Mouse (Mus musculus) bone marrow, adult 2 months (tissue): ENCODE results near the gene Tmem186. TPM values are rescaled to one million over a fixed set of nuclear protein-coding genes. Genes with fewer than 3 reads are reported as not detected.
A peak's percentile ranks its signal among the peaks of the same experiment; 100 is the strongest.

Source experiments
- H3K27ac ChIP-seq: fragments of 200-500 bp; 2 replicates; pipeline ENCODE4 v1.5.1; 2012; ENCODE audit warnings: low read depth, mild to moderate bottlenecking, control low read depth, inconsistent platforms, low read length; ENCODE audit not compliant: control insufficient read depth, poor library complexity, insufficient read depth
- H3K4me1 ChIP-seq: fragments of 200-500 bp; 2 replicates; pipeline ENCODE4 v1.6.1; 2011; ENCODE audit warnings: low read length; ENCODE audit not compliant: control insufficient read depth, insufficient read depth
- H3K4me3 ChIP-seq: fragments of 200-500 bp; replicated peaks from 2 replicates; pipeline ENCODE3; 2011; ENCODE audit warnings: mild to moderate bottlenecking, low read depth, low read length, control low read depth; ENCODE audit not compliant: control insufficient read depth
- CTCF ChIP-seq: fragments of 200-500 bp; IDR thresholded peaks from 2 replicates; pipeline ENCODE4 v1.5.1; 2011; ENCODE audit warnings: low read length, control low read depth; ENCODE audit not compliant: control insufficient read depth, insufficient read depth
- POLR2A ChIP-seq: fragments of 200-500 bp; IDR thresholded peaks from 2 replicates; pipeline ENCODE4 v1.6.1; 2011; ENCODE audit warnings: low read depth, mild to moderate bottlenecking, control low read depth, low read length, borderline replicate concordance; ENCODE audit not compliant: control insufficient read depth
- WGBS: fragments of 180-500 bp; shearing (Covaris S2); methylation state at CpG from one replicate; pipeline ENCODE4 v1.1.7; 2018; 5-methylcytosine and 5-hydroxymethylcytosine counted together
- polyA plus RNA-seq: library from polyadenylated mRNA; stranded (reverse); fragments of >200 nt; gene quantifications from 2 replicates; pipeline ENCODE4 v1.2.4, GENCODE M21; 2011; ENCODE audit warnings: low replicate concordance; ENCODE audit not compliant: missing spikeins, insufficient read depth, insufficient read length

Gene Tmem186
- polyA plus RNA-seq, 1 experiment: 8.0 TPM

- Histone ChIP-seq H3K4me1 (no peaks in the 10 kb centered on the region; the same call in 1 of the 2 replicates), H3K4me3 (no peak overlapping the region), H3K27ac (no peak overlapping the region)
- no peak for TF ChIP-seq POLR2A
- TF ChIP-seq CTCF: no peak
- 94% methylated on average over 24 of the region's 24 CpGs for WGBS
These were observed 26.4 kb upstream of the Tmem186 start for GRCm38 (mm10) chr16:8663606-8664539.

DNA sequence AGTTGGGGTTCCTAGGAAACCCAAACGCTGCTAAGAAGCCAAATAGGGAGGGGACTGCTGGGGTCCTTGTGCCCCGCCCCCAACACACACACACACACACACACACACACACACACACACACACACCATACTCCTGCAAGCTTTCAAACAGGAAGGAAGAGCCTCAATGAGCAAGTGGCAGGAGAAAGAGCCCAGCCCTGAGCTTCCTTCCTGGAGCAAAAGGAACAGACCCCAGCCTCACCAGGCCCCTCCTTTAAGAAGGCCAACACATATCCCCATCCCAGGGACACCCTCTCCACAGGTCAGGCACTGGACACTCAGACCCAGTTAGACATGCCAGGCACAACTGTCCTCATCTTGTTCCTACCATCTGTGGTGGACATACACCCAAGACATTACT, 25.5 kb upstream of the Tmem186 start:
- no peak for TF ChIP-seq POLR2A
- TF ChIP-seq CTCF: no peak
- H3K4me3 ChIP-seq: no peak overlapping the region
- 39% methylated on average over 2 of the region's 2 CpGs for WGBS
- no peak overlapping the region for H3K27ac ChIP-seq
- H3K4me1 ChIP-seq: no peaks in the 10 kb centered on the region; the same call in 1 of the 2 replicates

DNA sequence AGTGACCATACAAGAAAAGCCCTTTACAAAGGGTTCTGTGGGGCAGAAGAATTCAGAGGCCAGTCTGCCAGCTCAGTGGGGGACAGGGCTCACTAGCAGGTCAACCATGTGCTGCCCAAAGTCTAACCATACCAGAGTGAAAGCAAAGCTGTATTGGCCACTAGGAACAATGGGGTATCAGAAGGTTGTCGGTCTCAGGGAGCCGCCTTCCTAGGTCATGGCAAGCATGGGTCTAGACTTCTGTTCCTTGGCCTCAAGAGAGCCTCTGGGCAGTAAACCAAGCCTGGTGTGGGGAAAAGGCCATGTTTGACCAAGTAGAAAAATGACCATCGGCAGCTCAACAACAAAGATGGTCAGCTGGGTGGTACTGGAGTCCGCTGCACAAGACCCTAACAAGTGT, 21.3 kb upstream of the Tmem186 start:
- WGBS: 91% methylated on average over 4 of the region's 4 CpGs
- Histone ChIP-seq H3K4me3 (no peak overlapping the region), H3K4me1 (peaks cover 1% of the 10 kb centered on the region; the same call in 1 of the 2 replicates), H3K27ac (no peak overlapping the region)
- TF ChIP-seq CTCF (no peak), POLR2A (no peak)

GRCm38 (mm10) chr16:8658349-8658748, 20.8 kb upstream of the Tmem186 start:
- Histone ChIP-seq H3K27ac (no peak overlapping the region), H3K4me1 (peaks cover 1% of the 10 kb centered on the region; the same call in 1 of the 2 replicates), H3K4me3 (no peak overlapping the region)
- TF ChIP-seq CTCF: no peak
- no peak for TF ChIP-seq POLR2A
- 88% methylated on average over 4 of the region's 4 CpGs for WGBS

DNA sequence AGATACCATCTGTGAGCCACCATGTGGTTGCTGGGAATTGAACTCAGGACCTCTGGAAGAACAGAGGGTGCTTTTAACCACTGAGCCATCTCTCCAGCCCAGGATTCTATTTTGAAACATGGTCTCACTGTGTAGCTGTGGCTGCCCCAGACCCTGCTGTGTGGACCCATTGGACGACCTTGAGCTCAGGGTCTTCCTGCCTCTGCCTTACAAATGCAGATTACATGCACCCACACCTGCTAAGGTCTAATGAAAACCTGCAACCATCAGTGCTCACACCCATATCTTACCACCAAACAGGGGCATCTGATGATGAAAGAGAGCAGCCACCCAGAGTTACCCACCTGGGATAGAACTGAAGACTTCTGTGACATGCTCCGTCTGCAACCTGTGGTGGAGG, 18.7 kb upstream of the Tmem186 start:
- Histone ChIP-seq H3K4me3 (no peak overlapping the region), H3K27ac (no peak overlapping the region), H3K4me1 (peaks cover 1% of the 10 kb centered on the region; the same call in 1 of the 2 replicates)
- WGBS: 70% methylated on average over 2 of the region's 2 CpGs
- TF ChIP-seq CTCF: no peak

DNA sequence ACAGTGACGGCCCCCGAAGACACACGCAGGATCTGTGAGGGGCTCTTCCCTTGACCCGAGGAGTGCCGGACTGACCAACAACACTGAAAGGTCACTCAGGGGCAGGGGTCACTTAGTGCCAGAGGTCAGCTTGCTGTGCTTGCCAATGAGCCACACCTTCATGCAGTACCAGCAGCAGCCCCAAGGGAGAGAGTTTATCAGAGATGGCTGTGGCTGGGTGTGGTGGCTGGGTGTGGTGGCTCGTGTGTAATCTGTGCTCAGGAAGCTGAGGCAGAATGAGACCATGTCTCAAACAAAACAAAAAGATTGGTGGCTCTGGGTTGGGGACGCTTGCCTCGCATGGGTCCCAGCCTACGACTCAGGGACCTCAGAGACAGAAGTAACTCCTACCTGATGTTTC, 18.1 kb upstream of the Tmem186 start:
- no peak overlapping the region for H3K27ac ChIP-seq
- TF ChIP-seq CTCF (peak; percentile 32; the same call in 1 of the 2 replicates), POLR2A (no peak)
- no peak overlapping the region for H3K4me3 ChIP-seq
- 83% methylated on average over 9 of the region's 9 CpGs for WGBS
- H3K4me1 ChIP-seq: peaks cover 1% of the 10 kb centered on the region; the same call in 1 of the 2 replicates

GRCm38 (mm10) chr16:8655108-8655507, 17.6 kb upstream of the Tmem186 start:
- Histone ChIP-seq H3K4me1 (peaks cover 1% of the 10 kb centered on the region; the same call in 1 of the 2 replicates), H3K4me3 (no peak overlapping the region), H3K27ac (no peak overlapping the region)
- TF ChIP-seq POLR2A: no peak
- no peak for TF ChIP-seq CTCF
- 88% methylated on average over 6 of the region's 6 CpGs for WGBS

DNA sequence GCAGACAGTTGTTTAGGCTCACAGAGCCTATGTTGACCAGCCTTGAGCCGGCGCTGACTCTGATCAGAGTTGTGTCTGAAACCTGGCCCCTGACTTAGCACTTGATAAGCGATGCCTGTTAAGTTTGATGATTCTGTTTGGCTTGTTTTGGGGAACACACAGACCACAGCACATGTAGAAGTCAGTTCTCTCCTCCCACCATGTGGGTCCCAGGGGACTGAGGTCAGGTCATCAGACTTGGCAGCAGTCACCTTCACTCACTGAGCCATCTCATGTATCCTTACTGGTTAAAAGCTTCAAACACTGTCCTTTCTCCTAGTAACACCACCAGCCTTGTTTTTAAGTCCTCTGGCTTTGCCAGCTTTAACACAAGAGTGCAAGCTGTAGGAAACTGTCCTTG, 12.5 kb upstream of the Tmem186 start:
- TF ChIP-seq CTCF (no peak), POLR2A (no peak)
- H3K4me1 ChIP-seq: no peaks in the 10 kb centered on the region
- 92% methylated on average over 3 of the region's 3 CpGs for WGBS
- H3K27ac ChIP-seq: no peak overlapping the region
- no peak overlapping the region for H3K4me3 ChIP-seq

DNA sequence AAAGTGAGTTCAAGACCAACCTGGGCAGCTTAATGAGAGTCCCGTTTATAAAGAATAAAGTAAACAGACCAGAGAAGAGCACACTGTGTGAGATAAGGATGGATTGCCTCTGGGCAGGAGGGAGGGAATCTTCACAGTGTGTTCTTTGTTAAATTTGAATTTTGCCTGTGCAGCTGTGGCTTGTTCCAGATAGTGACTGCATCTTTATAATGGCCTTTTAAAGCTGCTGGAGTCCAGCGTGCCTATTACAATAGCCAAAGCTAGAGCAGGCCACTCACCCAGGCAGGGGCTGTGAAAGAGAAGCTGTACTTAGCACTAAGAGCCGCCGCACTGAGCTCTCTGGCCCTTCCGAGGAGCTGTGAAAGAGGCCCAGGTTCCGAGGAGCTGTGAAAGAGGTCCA, 8.0 kb upstream of the Tmem186 start:
- TF ChIP-seq CTCF (no peak), POLR2A (no peak)
- no peak overlapping the region for H3K4me3 ChIP-seq
- 88% methylated on average over 6 of the region's 6 CpGs for WGBS
- no peak overlapping the region for H3K27ac ChIP-seq
- H3K4me1 ChIP-seq: no peaks in the 10 kb centered on the region
